Mouse (Mus musculus): ENCODE measurements around the gene Rsf1. TPM values are rescaled to one million over a fixed set of nuclear protein-coding genes. Genes with fewer than 3 reads are reported as not detected.
A peak's percentile ranks its signal among the peaks of the same experiment; 100 is the strongest.

The Rsf1 gene
- 11.9 and 12.3 TPM in 2 replicates for total RNA-seq (2012; rRNA removed)
- 5.3 and 5.9 TPM in 2 replicates for total RNA-seq (2014; rRNA removed)
- polyA plus RNA-seq (2012; ENCODE audit: insufficient read length, low read depth), result 21.8 and 24.9 TPM in 2 replicates

GRCm38 (mm10) chr7:97579067-97579975, at the start of gene Rsf1, which contains the start of gene Aamdc:
TSS of gene Rsf1 (plus strand) at chr7:97579889.
TSS of gene Aamdc (minus strand) at chr7:97579497.
- Histone ChIP-seq H3K27ac (ENCODE audit: insufficient read depth, low read depth) (peak within 1 kb of the TSS; percentile 83), H3K9me3 (replicated peaks; ENCODE audit: low read length) (no peaks in the 10 kb centered on the region), H3K27me3 (replicated peaks) (no peaks in the 10 kb centered on the region), H3K36me3 (replicated peaks in 1 of 2; ENCODE audit: control insufficient read depth in 1 of 2, insufficient read depth in 1 of 2, low read length in 1 of 2) (peaks cover 3% of the 10 kb centered on the region in 2 experiments), H3K4me1 (ENCODE audit: control insufficient read depth in 1 of 2, insufficient read depth in 2 of 2) (peaks cover 0 to 22% of the 10 kb centered on the region in 2 experiments; a peak in 3 of 4 replicates), H3K4me3 (replicated peaks in 1 of 3; ENCODE audit: low read depth in 2 of 3, low read length in 2 of 3, poor library complexity in 1 of 3) (peak within 1 kb of the TSS; percentile 88 to 96 (median 89)), H3K79me2 (replicated peaks; ENCODE audit: control insufficient read depth, extremely low read depth, insufficient read depth, poor library complexity, severe bottlenecking) (peaks cover 28% of the 10 kb centered on the region), H3K4me2 (ENCODE audit: insufficient read depth, low read depth, poor library complexity, severe bottlenecking) (peak within 1 kb of the TSS; percentile 82), H3K9ac (ENCODE audit: insufficient read depth, low read depth) (peak within 1 kb of the TSS; percentile 93)
- dilution Hi-C loops (cut with MboI; ENCODE audit: extremely low pct_ligation_motif_present, extremely low pct_unique_long_range_greater_than_20kb, low sequenced_read_pairs), result no loop called here
- peak; percentile 94 for DNase-seq (ENCODE audit: extremely low read depth)
- in situ Hi-C loops (cut with MboI; ENCODE audit: low pct_ligation_motif_present, low pct_unique_long_range_greater_than_20kb, low sequenced_read_pairs), result no loop called here
- TF ChIP-seq MYC (IDR thresholded peaks at IDR 0.05; ENCODE audit: low read depth, low read length) (peak; percentile 85; the same call in 1 of the 2 replicates), MAFK (IDR thresholded peaks at IDR 0.05; ENCODE audit: insufficient replicate concordance, low read length) (no peak), MAX (IDR thresholded peaks at IDR 0.05; ENCODE audit: low read length) (peak; percentile 79), ZMIZ1 (IDR thresholded peaks at IDR 0.05; ENCODE audit: low read depth, low read length) (peak; percentile 72), ZNF384 (IDR thresholded peaks at IDR 0.05; ENCODE audit: low read depth, low read length) (no peak), RAD21 (IDR thresholded peaks at IDR 0.05; ENCODE audit: low read depth, low read length) (peak; percentile 22), ELF1 (IDR thresholded peaks at IDR 0.05; ENCODE audit: low read depth, low read length) (peak; percentile 80), MEF2A (IDR thresholded peaks at IDR 0.05; ENCODE audit: borderline replicate concordance, low read depth, low read length) (no peak; the same call in 1 of the 2 replicates), POLR2A (IDR thresholded peaks at IDR 0.05; ENCODE audit: low read depth, low read length) (peak; percentile 79), CHD1 (IDR thresholded peaks at IDR 0.05; ENCODE audit: low read depth, low read length) (no peak), USF2 (conservative IDR thresholded peaks at IDR 0.05; ENCODE audit: low read depth, low read length) (no peak), CHD2 (IDR thresholded peaks at IDR 0.05; ENCODE audit: low read length) (peak; percentile 59), GABPA (IDR thresholded peaks at IDR 0.05; ENCODE audit: insufficient replicate concordance, low read depth, low read length) (no peak; the same call in 1 of the 2 replicates), MAZ (IDR thresholded peaks at IDR 0.05; ENCODE audit: low read depth, low read length) (peak; percentile 70), TBP (conservative IDR thresholded peaks at IDR 0.05; ENCODE audit: low read depth, low read length) (peak; percentile 34; the same call in 1 of the 2 replicates), KAT2A (IDR thresholded peaks at IDR 0.05; ENCODE audit: insufficient replicate concordance, low read length) (0 out of 2 replicates have a peak, but pooled peaks have one; percentile 60), POLR2AphosphoS2 (IDR thresholded peaks at IDR 0.05; ENCODE audit: low read depth, low read length) (0 out of 2 replicates have a peak, but pooled peaks have one; percentile 46), SIN3A (IDR thresholded peaks at IDR 0.05; ENCODE audit: low read length) (peak; percentile 95), SMC3 (IDR thresholded peaks at IDR 0.05; ENCODE audit: low read depth, low read length) (peak; percentile 32; the same call in 1 of the 2 replicates), NRF1 (IDR thresholded peaks at IDR 0.05; ENCODE audit: low read depth, low read length) (peak; percentile 33; the same call in 1 of the 2 replicates), NELFE (IDR thresholded peaks at IDR 0.05; ENCODE audit: low read depth, low read length) (peak; percentile 55), ZKSCAN1 (IDR thresholded peaks at IDR 0.05; ENCODE audit: borderline replicate concordance, low read depth, low read length) (no peak), BHLHE40 (IDR thresholded peaks at IDR 0.05; ENCODE audit: low read depth, low read length) (peak; percentile 39), IRF4 (IDR thresholded peaks at IDR 0.05; ENCODE audit: low read depth, low read length) (peak; percentile 70; the same call in 1 of the 2 replicates), JUN (IDR thresholded peaks at IDR 0.05; ENCODE audit: insufficient read depth, low read depth, low read length) (no peak), ZC3H11A (IDR thresholded peaks at IDR 0.05; ENCODE audit: low read depth, low read length) (no peak), JUND (conservative IDR thresholded peaks at IDR 0.05; ENCODE audit: low read depth, low read length) (no peak), PAX5 (IDR thresholded peaks at IDR 0.05; ENCODE audit: low read length) (no peak), HCFC1 (IDR thresholded peaks at IDR 0.05; ENCODE audit: low read depth, low read length) (peak; percentile 80), TCF12 (IDR thresholded peaks at IDR 0.05; ENCODE audit: low read depth, low read length) (peak; percentile 47; the same call in 1 of the 2 replicates), MXI1 (IDR thresholded peaks at IDR 0.05; ENCODE audit: low read depth, low read length) (peak; percentile 93), EP300 (IDR thresholded peaks at IDR 0.05; ENCODE audit: low read length) (no peak), UBTF (IDR thresholded peaks at IDR 0.05; ENCODE audit: low read depth, low read length) (peak; percentile 56; the same call in 1 of the 2 replicates), E2F4 (IDR thresholded peaks at IDR 0.05; ENCODE audit: insufficient replicate concordance, low read depth, low read length) (no peak), ETS1 (conservative IDR thresholded peaks at IDR 0.05; ENCODE audit: low read depth, low read length) (no peak), CTCF (conservative IDR thresholded peaks at IDR 0.05 in 1 of 2, IDR thresholded peaks at IDR 0.05 in 1 of 2; ENCODE audit: low read depth in 2 of 2, low read length in 2 of 2) (peak in 1 of 2 experiments; percentile 66; a peak in 2 of 4 replicates), USF1 (IDR thresholded peaks at IDR 0.05; ENCODE audit: low read depth, low read length) (no peak)
